Mouse (Mus musculus) liver, postnatal 0 days (tissue): ENCODE measurements around the gene Cfap45.

ENCODE experiments used
- CTCF ChIP-seq: sonication (generic); IDR thresholded peaks from 2 replicates; pipeline ENCODE4 v1.5.1; 2016; ENCODE audit warnings: antibody characterized with exemption, low read depth
- EP300 ChIP-seq: IDR thresholded peaks from 2 replicates; pipeline ENCODE4 v1.6.1; 2016; ENCODE audit warnings: antibody characterized with exemption, low read depth, mild to moderate bottlenecking

DNA sequence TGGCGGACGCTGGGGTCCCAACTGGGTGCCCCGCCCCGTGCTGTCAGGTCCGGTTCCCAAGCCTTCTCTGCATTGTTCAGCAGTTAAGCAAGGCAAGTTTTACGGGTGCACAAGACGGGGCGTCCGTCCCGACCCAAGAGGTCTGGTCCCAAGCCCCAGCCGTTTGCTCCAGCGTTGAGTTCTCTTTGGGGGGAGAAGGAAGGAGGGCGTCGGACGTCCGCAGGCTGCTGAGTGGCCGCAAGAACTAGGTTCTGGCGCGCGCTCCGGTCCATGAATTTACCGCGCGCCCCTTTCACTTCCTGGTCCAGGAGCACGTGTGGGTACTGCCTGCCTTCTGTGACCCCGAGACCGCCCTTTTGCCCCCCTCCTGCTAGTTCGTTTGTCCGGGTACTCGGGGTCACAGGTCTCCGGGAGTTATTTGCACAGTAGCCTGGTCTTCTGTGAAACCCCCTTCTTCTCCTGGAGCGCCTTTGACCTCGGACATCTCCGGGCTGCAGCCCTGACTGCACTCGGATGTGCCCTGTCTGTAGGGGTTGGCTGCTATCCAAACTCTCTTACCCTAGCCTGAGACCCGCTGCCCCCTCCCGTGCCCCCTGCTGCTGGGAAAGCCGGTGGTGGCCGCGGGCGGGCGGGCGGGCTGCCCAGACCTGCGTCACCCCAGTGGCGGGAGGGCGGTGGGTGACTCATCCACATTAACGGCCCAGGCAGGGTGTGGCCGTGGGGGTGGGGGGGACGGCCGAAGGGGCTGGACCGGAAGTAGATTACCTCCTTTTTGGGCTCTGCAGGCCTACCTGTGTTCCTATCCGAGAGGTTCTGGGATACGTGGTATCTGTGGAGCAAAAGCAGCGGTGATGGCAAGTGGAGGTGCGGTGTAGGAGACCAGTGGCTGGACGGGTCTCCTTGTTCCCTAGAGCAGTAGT is 19.9 kb upstream of the Cfap45 start:
- no peak for TF ChIP-seq CTCF
- TF ChIP-seq EP300: no peak
